Mouse (Mus musculus): Measurements from ENCODE around the gene 1700102P08Rik.

- no peak for TF ChIP-seq CTCF (IDR thresholded peaks at IDR 0.05; ENCODE audit: low read depth)
- no peak for TF ChIP-seq EP300 (optimal IDR thresholded peaks at IDR 0.05)
Measured at GRCm38 (mm10) chr9:108403081-108403480, 10.5 kb downstream of the 1700102P08Rik start.
